Mouse (Mus musculus) fibroblast of lung, adult 2 months (primary cell): ENCODE data around the gene Topbp1.
"Not testable (repeated sequence)": the region's sequence is repeated elsewhere in the genome, so short reads cannot be mapped to it uniquely, and the experiment has no call there.

Source experiments
- DNase-seq: peaks from one replicate; pipeline ENCODE4 v3.0.0-alpha.2; 2011; ENCODE audit warnings: low read depth

The Topbp1 gene

GRCm38 (mm10) chr9:103353500-103354260 is 48.7 kb downstream of the Topbp1 start:
- not testable (repeated sequence) for DNase-seq

DNA sequence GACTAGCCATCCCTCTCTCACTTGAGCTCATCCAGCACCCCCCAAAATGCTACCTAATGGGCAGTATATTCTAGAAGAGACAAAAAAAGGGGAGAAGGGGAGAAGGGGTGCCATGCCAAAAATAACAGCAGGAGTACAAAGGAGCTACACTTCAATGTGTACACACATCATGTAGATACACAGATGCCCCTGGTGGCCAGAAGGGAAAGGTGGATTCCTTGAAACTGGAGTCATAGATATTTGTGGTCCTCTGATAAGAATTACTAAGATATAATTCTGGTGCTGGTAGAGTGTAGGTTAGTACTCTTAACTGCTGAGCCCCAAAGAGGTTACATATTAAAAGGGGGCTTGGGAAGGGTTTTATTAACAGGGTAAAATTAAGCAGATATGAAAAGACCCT is 52.9 kb downstream of the Topbp1 start:
- DNase-seq = no peak

- no peak for DNase-seq
Observed at GRCm38 (mm10) chr9:103358545-103358944, 53.5 kb downstream of the Topbp1 start.

- DNase-seq = no peak
Observed at GRCm38 (mm10) chr9:103360642-103361041, 55.6 kb downstream of the Topbp1 start.

- no peak for DNase-seq
Observed at GRCm38 (mm10) chr9:103363088-103363487, 58.1 kb downstream of the Topbp1 start.

GRCm38 (mm10) chr9:103363730-103364417 is 58.9 kb downstream of the Topbp1 start:
- DNase-seq = no peak

- DNase-seq = no peak
Observed at GRCm38 (mm10) chr9:103364601-103365289, 59.7 kb downstream of the Topbp1 start.

- DNase-seq = peak; percentile 99
Observed at GRCm38 (mm10) chr9:103365290-103366247, 60.6 kb downstream of the Topbp1 start, which contains the start of gene Cdv3. Gene Cdv3 (minus strand): TSS chr9:103365840.

- DNase-seq = no peak
Observed at GRCm38 (mm10) chr9:103366356-103366755, 61.3 kb downstream of the Topbp1 start.

- no peak for DNase-seq
Observed at GRCm38 (mm10) chr9:103369951-103370350, 64.9 kb downstream of the Topbp1 start.

DNA sequence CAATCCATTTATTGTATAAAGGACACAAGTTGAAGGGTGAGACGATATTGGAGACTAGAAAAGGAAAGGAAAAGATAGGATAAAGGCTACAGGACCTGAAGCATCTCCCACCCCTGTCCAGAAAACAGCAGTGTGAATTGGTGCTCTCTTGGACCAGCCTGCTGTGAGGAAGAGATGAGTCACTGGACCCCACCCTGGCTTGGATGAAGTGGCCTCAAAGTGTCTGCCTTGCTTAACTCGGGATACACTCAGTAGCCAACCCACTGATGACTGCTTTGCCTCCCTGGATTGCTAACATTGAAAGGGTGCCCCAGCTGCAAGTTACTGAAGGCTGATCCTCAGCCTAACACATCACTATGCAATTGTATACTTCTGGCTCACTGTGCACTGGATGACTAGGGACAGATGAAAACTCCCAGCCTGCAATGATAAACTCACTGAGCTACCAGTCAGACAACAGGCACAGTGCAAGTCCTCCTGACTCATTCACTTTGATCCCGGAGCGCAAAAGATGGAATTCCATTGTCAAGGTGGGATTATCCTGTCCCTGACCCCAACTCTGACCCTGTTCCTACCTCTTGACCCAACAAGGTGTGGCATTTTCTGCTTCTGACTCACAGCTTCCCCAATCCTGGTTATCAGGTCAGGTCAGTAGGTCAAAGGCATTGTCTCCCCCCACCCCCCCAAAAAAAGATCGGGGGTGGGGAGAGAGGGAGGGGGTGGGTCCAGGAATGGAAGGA is 67.4 kb downstream of the Topbp1 start:
- no peak for DNase-seq

DNA sequence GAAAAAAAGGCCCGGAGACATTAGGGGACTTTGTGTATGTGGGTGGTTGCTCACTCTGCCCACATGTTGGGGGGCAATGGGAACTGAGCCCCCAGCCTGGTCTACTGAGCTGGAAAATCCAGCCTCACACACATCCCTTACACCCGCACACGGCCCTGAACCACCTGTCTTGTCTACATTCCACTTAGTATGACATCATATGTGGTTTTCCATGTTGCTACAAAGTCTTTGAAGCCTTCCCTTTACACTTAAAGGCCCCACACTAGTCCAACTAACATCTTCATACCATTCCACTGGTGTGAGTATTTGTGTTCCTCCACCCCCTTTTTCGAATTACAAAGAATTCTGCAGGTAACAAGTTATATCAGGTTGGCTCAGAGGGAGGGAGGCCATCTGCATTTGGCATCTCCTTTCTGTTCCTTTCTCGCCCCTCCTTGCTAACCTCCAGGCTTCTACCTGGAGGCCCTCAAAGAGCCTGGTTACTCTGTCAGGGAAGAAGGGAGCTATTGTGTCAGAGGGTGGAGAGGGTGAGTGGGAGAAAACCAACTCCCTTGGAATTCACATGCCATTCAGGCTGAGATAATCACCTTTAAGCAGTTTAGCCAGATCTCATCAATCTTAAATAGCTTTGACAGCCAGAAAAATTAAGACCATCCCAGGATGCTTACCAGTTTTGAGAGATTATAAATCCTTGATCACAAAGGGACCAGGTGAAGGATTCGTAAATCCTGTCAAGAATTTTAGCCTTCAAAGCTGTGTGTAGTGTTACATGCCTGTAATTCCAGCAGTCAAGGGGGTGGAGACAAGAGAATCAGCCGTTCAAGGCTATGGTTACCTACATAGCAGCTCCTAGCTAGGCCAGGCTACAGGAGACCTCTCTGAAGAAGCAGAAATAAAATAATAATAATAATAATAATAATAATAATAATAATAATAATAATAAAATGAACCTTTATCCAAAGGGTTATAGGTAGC is 71.6 kb downstream of the Topbp1 start:
- DNase-seq = no peak

DNA sequence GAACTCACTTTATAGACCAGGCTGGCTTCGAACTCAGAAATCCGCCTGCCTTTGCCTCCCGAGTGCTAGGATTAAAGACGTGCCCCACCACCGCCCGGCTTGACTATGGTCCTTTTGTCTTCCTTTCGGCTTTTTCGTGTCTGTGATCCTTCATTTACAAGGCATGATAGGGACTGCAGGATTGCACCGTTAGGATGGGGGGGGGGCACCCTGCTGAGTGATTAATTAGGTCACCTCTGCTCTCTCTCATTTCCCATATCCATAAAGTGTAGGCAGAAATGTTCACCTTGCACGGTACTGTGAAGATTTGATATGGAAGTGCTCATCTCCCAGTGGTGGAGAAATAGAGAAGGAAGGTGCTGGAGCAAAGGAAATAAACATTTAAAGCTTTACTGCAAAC is 73.7 kb downstream of the Topbp1 start:
- no peak for DNase-seq

DNA sequence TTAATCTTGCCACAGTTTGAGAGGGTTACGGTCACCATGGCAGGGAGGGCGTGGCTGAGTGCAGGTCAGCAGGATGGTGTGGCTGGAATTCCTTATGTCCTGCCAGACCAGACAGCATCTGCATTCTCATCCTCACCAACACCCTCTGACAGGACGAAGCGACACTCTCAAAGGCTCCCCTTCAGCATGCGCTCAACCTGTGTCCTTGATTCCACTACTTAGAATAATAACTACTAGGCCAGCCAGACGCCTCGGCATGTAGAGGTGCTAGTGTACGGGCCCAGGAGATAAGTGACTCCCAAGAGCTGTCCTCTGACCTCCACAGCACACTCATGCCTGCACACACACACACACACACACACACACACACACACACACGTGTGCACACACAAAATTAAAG is 74.2 kb downstream of the Topbp1 start:
- DNase-seq = no peak

DNA sequence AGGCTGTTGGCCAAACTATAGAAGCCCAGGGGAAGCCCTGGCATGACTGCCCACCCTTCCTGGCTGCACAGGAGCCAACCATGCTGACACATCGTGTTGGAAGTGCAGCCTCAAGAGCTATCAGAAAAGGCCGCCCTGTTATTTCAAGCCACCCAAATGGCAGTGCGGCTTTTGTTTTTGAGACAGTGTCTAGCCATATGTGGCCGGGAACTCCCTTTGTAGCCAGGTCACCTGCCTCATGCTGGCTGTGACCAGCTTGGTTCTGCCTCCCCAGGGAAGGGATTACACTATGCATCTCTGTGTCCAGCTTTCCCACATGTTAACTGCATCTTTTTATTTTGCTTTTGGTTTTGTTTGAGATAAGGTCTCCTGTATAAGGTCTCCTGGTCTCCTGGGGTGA is 75.6 kb downstream of the Topbp1 start:
- DNase-seq = no peak

GRCm38 (mm10) chr9:103382989-103383388 is 78.0 kb downstream of the Topbp1 start:
- no peak for DNase-seq

DNA sequence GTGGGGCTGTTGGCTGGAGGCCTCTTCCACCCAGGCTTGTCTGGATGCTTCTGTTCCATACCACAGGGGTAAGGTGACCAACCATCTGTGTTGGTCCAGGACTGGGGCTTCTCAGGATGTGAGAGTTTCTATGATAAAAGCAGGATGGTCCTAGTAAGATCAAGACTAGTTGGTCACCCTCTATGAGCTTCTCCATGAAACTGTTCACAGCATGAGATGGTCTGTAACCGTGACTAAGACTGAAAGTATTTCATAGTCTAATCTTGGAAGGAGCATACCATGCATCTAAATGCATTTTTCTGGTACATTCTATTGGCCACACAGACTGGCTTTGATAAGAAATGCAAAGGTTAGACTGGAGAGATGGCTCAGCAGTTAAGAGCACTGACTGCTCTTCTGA is 78.6 kb downstream of the Topbp1 start:
- DNase-seq = no peak

DNA sequence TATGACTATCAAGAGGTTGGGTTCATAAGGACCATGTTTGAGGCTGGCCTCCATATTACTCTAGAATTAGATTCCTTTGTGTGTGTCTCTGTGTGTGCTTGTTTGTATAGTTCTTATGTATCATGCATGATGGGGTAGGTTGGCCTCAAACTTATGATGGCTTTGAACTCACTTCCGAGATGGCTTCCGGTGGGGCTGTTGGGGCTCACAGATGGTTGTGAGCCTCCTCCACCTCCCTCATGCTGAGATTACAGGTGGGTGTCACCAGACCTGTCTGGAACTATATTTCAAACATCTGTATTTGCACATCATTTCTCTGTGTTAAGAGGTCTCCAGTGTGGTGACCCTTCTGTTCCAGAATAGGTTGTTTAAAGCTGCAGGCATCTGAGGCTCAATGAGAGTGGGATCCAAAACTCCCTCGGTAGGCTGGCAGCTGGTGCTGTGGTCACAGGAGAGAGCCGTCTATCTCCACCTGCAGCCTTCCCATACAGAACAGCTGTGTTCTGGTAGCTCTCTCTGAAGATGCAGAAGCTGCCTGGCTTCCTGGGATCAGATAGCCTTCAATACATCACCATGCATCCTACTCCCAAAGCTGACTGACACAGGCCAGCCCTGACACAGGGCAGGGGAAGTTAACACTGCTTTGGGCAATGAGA is 79.3 kb downstream of the Topbp1 start:
- no peak for DNase-seq

DNA sequence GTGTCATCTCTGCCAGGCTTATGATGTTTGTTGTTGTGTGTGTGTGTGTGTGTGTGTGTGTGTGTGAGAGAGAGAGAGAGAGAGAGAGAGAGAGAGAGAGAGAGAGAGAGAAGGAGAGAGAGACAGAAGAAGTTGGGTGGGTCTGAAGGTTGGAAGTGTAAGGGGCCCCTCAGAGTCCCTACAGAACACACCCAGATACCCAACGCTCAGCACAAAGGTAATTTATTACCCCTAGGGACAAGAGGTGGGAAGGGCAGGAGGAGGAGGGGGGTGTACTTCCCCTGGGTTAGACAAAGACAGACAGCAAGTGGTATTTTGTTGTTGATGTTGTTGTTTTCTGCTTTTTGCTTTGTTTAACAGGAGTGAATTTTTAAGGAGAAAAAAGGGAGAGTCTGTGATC is 80.6 kb downstream of the Topbp1 start:
- DNase-seq = no peak
